Mouse (Mus musculus): ENCODE data around the gene Tmem18. TPM values are rescaled to one million over a fixed set of nuclear protein-coding genes. Genes with fewer than 3 reads are reported as not detected.

The Tmem18 gene
- 13.8 and 14.5 TPM in 2 replicates for polyA plus RNA-seq (2014; fragmentation: Nextera tagmentation; extraction: Ambion mirVana)

GRCm38 (mm10) chr12:30584356-30584740 lies at the start of gene Tmem18:
Tmem18 (plus strand) TSS chr12:30584426.
- Histone ChIP-seq H3K9ac (ENCODE audit: low read length) (peak within 1 kb of the TSS; percentile 89), H3K4me1 (ENCODE audit: control insufficient read depth in 2 of 2, insufficient read depth in 2 of 2, low read length in 2 of 2) (peaks cover 6 to 11% of the 10 kb centered on the region in 2 experiments), H3K36me3 (ENCODE audit: control insufficient read depth, insufficient read depth, low read length) (peaks cover 20% of the 10 kb centered on the region), H3K4me3 (ENCODE audit: control insufficient read depth in 1 of 2, insufficient read depth in 1 of 2, low read depth in 1 of 2, low read length in 2 of 2) (peak within 1 kb of the TSS; percentile 70 to 86), H3K27me3 (ENCODE audit: control insufficient read depth, insufficient read depth, low read length) (no peaks in the 10 kb centered on the region), H3K27ac (replicated peaks in 1 of 2; ENCODE audit: control insufficient read depth in 1 of 2, insufficient read depth in 1 of 2, low read depth in 2 of 2, low read length in 2 of 2) (peak within 1 kb of the TSS; percentile 81 to 87), H3K4me2 (ENCODE audit: low read length) (peak within 1 kb of the TSS; percentile 93), H3K9me3 (ENCODE audit: control insufficient read depth, low read length) (no peaks in the 10 kb centered on the region)
- ATAC-seq (ENCODE audit: insufficient number of reproducible peaks, insufficient read depth, low FRiP score, low read depth) = peak; percentile 84
- WGBS = under 1% methylated on average over 35 of the region's 35 CpGs

- no peaks in the 10 kb centered on the region for H3K9me3 ChIP-seq (ENCODE audit: control insufficient read depth, low read length)
- H3K4me1 ChIP-seq (ENCODE audit: control insufficient read depth in 2 of 2, insufficient read depth in 2 of 2, low read length in 2 of 2) = no peaks in the 10 kb centered on the region; a peak in 1 of 4 replicates
- no peak for ATAC-seq (ENCODE audit: insufficient number of reproducible peaks, insufficient read depth, low FRiP score, low read depth)
- no peak overlapping the region for H3K9ac ChIP-seq (ENCODE audit: low read length)
- H3K27ac ChIP-seq (replicated peaks in 1 of 2; ENCODE audit: control insufficient read depth in 1 of 2, insufficient read depth in 1 of 2, low read depth in 2 of 2, low read length in 2 of 2) = no peak overlapping the region
- H3K27me3 ChIP-seq (ENCODE audit: control insufficient read depth, insufficient read depth, low read length) = no peaks in the 10 kb centered on the region
- no peak overlapping the region for H3K4me2 ChIP-seq (ENCODE audit: low read length)
- no peak overlapping the region for H3K4me3 ChIP-seq (ENCODE audit: control insufficient read depth in 1 of 2, insufficient read depth in 1 of 2, low read depth in 1 of 2, low read length in 2 of 2)
- no peaks in the 10 kb centered on the region for H3K36me3 ChIP-seq (ENCODE audit: control insufficient read depth, insufficient read depth, low read length)
Measured at GRCm38 (mm10) chr12:30557349-30557748, 26.9 kb upstream of the Tmem18 start.

- Histone ChIP-seq H3K4me2 (ENCODE audit: low read length) (peak overlapping the region; percentile 49), H3K9me3 (ENCODE audit: control insufficient read depth, low read length) (no peaks in the 10 kb centered on the region), H3K27ac (replicated peaks in 1 of 2; ENCODE audit: control insufficient read depth in 1 of 2, insufficient read depth in 1 of 2, low read depth in 2 of 2, low read length in 2 of 2) (no peak overlapping the region), H3K4me1 (ENCODE audit: control insufficient read depth in 2 of 2, insufficient read depth in 2 of 2, low read length in 2 of 2) (no peaks in the 10 kb centered on the region; a peak in 1 of 4 replicates), H3K27me3 (ENCODE audit: control insufficient read depth, insufficient read depth, low read length) (no peaks in the 10 kb centered on the region), H3K4me3 (ENCODE audit: control insufficient read depth in 1 of 2, insufficient read depth in 1 of 2, low read depth in 1 of 2, low read length in 2 of 2) (no peak overlapping the region), H3K36me3 (ENCODE audit: control insufficient read depth, insufficient read depth, low read length) (no peaks in the 10 kb centered on the region), H3K9ac (ENCODE audit: low read length) (no peak overlapping the region)
- no peak for ATAC-seq (ENCODE audit: insufficient number of reproducible peaks, insufficient read depth, low FRiP score, low read depth)
- WGBS = 20% methylated on average over 11 of the region's 11 CpGs
Measured at GRCm38 (mm10) chr12:30561411-30561810, 22.8 kb upstream of the Tmem18 start.

- no peaks in the 10 kb centered on the region for H3K36me3 ChIP-seq (ENCODE audit: control insufficient read depth, insufficient read depth, low read length)
- no peak for ATAC-seq (ENCODE audit: insufficient number of reproducible peaks, insufficient read depth, low FRiP score, low read depth)
- no peak overlapping the region for H3K9ac ChIP-seq (ENCODE audit: low read length)
- WGBS = 55% methylated on average over 4 of the region's 4 CpGs
- no peak overlapping the region for H3K4me2 ChIP-seq (ENCODE audit: low read length)
- no peaks in the 10 kb centered on the region for H3K9me3 ChIP-seq (ENCODE audit: control insufficient read depth, low read length)
- H3K4me3 ChIP-seq (ENCODE audit: control insufficient read depth in 1 of 2, insufficient read depth in 1 of 2, low read depth in 1 of 2, low read length in 2 of 2) = no peak overlapping the region
- no peaks in the 10 kb centered on the region for H3K27me3 ChIP-seq (ENCODE audit: control insufficient read depth, insufficient read depth, low read length)
- H3K27ac ChIP-seq (replicated peaks in 1 of 2; ENCODE audit: control insufficient read depth in 1 of 2, insufficient read depth in 1 of 2, low read depth in 2 of 2, low read length in 2 of 2) = no peak overlapping the region
- H3K4me1 ChIP-seq (ENCODE audit: control insufficient read depth in 2 of 2, insufficient read depth in 2 of 2, low read length in 2 of 2) = no peaks in the 10 kb centered on the region
Measured at GRCm38 (mm10) chr12:30572075-30572474, 12.2 kb upstream of the Tmem18 start.

- Histone ChIP-seq H3K9ac (ENCODE audit: low read length) (no peak overlapping the region), H3K4me2 (ENCODE audit: low read length) (no peak overlapping the region), H3K4me3 (ENCODE audit: control insufficient read depth in 1 of 2, insufficient read depth in 1 of 2, low read depth in 1 of 2, low read length in 2 of 2) (no peak overlapping the region), H3K4me1 (ENCODE audit: control insufficient read depth in 2 of 2, insufficient read depth in 2 of 2, low read length in 2 of 2) (no peaks in the 10 kb centered on the region), H3K36me3 (ENCODE audit: control insufficient read depth, insufficient read depth, low read length) (no peaks in the 10 kb centered on the region), H3K27me3 (ENCODE audit: control insufficient read depth, insufficient read depth, low read length) (no peaks in the 10 kb centered on the region), H3K27ac (replicated peaks in 1 of 2; ENCODE audit: control insufficient read depth in 1 of 2, insufficient read depth in 1 of 2, low read depth in 2 of 2, low read length in 2 of 2) (no peak overlapping the region), H3K9me3 (ENCODE audit: control insufficient read depth, low read length) (no peaks in the 10 kb centered on the region)
- 75% methylated on average over 3 of the region's 3 CpGs for WGBS
- no peak for ATAC-seq (ENCODE audit: insufficient number of reproducible peaks, insufficient read depth, low FRiP score, low read depth)
Measured at GRCm38 (mm10) chr12:30575952-30576351, 8.3 kb upstream of the Tmem18 start.

- 14% methylated on average over 5 of the region's 5 CpGs for WGBS
- Histone ChIP-seq H3K9me3 (ENCODE audit: control insufficient read depth, low read length) (no peaks in the 10 kb centered on the region), H3K27me3 (ENCODE audit: control insufficient read depth, insufficient read depth, low read length) (no peaks in the 10 kb centered on the region), H3K9ac (ENCODE audit: low read length) (no peak overlapping the region), H3K4me1 (ENCODE audit: control insufficient read depth in 2 of 2, insufficient read depth in 2 of 2, low read length in 2 of 2) (no peaks in the 10 kb centered on the region), H3K4me2 (ENCODE audit: low read length) (no peak overlapping the region), H3K36me3 (ENCODE audit: control insufficient read depth, insufficient read depth, low read length) (no peaks in the 10 kb centered on the region), H3K4me3 (ENCODE audit: control insufficient read depth in 1 of 2, insufficient read depth in 1 of 2, low read depth in 1 of 2, low read length in 2 of 2) (no peak overlapping the region), H3K27ac (replicated peaks in 1 of 2; ENCODE audit: control insufficient read depth in 1 of 2, insufficient read depth in 1 of 2, low read depth in 2 of 2, low read length in 2 of 2) (no peak overlapping the region)
- no peak for ATAC-seq (ENCODE audit: insufficient number of reproducible peaks, insufficient read depth, low FRiP score, low read depth)
Measured at GRCm38 (mm10) chr12:30578019-30578418, 6.2 kb upstream of the Tmem18 start.

GRCm38 (mm10) chr12:30581277-30581676 lies 2.9 kb upstream of the Tmem18 start:
- Histone ChIP-seq H3K4me1 (ENCODE audit: control insufficient read depth in 2 of 2, insufficient read depth in 2 of 2, low read length in 2 of 2) (peaks cover 6 to 11% of the 10 kb centered on the region in 2 experiments), H3K27me3 (ENCODE audit: control insufficient read depth, insufficient read depth, low read length) (no peaks in the 10 kb centered on the region), H3K9me3 (ENCODE audit: control insufficient read depth, low read length) (no peaks in the 10 kb centered on the region), H3K4me2 (ENCODE audit: low read length) (no peak overlapping the region), H3K4me3 (ENCODE audit: control insufficient read depth in 1 of 2, insufficient read depth in 1 of 2, low read depth in 1 of 2, low read length in 2 of 2) (no peak overlapping the region), H3K36me3 (ENCODE audit: control insufficient read depth, insufficient read depth, low read length) (no peaks in the 10 kb centered on the region), H3K9ac (ENCODE audit: low read length) (no peak overlapping the region), H3K27ac (replicated peaks in 1 of 2; ENCODE audit: control insufficient read depth in 1 of 2, insufficient read depth in 1 of 2, low read depth in 2 of 2, low read length in 2 of 2) (no peak overlapping the region)
- no peak for ATAC-seq (ENCODE audit: insufficient number of reproducible peaks, insufficient read depth, low FRiP score, low read depth)
- WGBS = 78% methylated on average over 10 of the region's 10 CpGs

Measured in heart, embryonic 14.5 days (tissue).